Mouse (Mus musculus): ENCODE measurements around the gene Bcam.

DNA sequence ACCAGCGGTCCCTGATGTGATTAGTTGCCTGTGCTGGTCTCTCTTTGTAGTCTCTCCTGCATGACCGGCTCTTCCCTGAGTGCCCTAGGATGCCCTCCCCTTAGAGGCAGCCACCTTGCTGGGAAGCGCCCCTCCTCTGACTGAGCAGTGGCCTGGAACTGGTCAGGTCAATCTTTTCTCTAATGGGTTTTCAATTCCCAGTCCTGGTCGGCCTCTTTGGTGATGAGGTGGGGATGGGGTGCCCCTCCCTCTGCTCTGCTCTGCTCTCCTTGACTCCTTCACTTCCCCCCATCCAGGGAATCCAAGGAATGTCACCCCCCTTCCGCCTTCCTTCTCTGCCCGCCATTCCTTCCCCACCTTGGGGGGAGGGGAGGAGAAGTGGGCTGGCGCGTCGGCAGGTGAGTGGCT is at the start of gene Bcam:
- TF ChIP-seq POLR2A (IDR thresholded peaks at IDR 0.05; ENCODE audit: low read depth, low read length) = no peak
- no peak for TF ChIP-seq CTCF (IDR thresholded peaks at IDR 0.05; ENCODE audit: extremely low read depth, insufficient read length, insufficient replicate concordance, low read depth, low read length)

All from small intestine, adult 2 months (tissue).